Mouse (Mus musculus) CD8-positive naive resting alpha-beta T cell, adult 2 months (primary cell): Measurements from ENCODE around the gene Dpp6.

Experiments
- DNase-seq, 2 experiments: peaks; one replicate each; pipeline ENCODE4 v3.0.0; 2022; ENCODE audit warnings: low read depth in 2 of 2, low spot score in 2 of 2

The Dpp6 gene

DNA sequence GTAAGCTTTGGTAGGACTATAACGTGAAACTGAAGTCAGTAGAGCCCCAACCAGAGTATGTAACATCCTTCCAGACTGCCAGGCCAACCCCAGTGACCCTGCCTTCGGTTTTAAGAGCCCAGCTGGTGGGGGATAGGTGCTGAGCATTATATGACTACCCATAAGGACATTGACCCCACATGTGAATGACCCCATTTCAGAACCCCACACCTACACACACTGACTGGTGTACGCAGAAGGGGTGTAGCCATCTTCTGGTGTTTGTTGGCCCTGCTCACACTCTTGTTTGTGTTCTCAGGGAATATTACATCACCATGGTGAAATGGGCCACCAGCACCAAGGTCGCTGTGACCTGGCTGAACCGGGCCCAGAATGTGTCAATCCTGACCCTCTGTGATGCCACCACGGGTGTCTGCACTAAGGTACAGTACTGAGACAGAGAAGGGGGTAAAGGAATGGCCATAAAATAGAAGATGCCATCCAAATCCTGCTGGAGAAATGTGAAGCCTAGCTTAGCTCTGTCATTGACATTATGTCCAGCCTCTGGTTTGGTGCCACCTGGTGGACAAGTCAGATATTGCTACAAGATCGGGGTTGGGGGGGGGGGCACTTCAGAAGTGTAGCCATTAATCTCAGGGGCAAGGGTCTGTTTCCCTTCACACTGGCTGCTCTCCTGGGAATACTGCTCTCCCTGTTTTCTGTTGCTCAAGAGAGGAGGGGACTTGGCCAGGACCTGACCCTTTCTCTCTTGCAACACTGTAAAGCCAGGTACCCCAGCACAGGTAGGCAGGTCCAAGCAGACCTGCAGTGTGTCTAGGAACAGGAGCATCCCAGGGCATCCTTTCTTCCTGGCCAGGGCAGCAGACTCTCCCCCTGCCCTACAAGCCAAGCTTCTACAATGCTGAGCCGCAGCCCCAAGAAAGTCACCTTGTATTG, 835.1 kb downstream of the Dpp6 start:
- DNase-seq, result no peak

DNA sequence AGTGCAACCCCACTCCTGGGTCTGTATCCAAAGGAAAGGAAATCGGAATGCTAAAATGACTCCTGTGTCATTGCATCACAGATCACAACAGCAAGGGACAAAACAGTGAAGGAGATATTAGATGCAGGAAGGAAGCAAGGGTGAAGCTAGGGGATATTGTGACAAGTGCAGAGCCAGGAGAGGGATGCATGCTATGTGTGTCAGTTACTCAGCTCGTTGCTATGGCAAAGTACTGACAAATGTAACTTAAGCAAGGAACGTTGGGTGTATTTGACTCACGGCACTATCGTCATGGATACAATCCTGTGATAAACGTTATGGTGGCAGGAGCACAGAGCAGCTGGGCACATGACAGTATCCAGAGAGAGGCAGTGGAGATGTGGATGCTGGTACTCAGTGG, 839.1 kb downstream of the Dpp6 start:
- DNase-seq, result no peak

DNA sequence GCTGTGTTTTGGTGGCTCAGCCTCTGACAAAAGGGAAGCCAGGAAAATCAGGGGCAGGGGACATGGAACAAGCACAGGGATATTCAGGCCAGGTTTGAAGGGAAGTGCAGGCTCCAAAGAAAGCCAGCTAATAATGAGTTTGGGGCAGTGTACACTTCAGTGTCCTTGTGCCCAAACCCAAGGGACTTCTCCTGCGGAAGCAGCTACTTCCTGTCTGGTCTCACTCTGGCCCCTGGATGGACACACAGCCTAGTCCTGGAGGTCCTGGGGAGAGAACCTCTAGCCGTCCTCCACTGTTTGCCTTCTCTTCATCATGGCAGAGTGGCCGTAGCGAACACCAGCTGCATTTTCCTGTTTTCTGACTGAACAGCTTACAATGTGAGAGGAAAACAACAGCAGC, 840.7 kb downstream of the Dpp6 start:
- DNase-seq, result no peak

DNA sequence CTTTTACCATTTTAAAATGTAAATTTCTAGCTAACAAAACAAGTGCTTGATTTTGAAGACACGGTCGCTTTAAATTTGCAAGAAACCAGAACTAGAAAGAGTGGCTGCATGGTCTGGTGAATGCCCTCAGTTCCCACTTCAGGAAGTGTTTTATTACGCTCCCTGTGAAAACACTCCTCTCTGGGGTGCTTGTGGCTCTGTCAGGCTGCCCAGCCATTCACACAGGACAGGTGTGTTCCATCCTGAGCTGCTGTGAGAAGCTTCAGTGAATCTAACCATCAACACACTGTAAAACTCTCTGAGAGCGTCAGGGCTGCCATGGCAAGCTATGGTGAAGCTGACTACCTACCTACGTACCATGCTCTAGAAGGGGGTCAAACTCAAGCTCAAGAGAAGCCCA, 841.2 kb downstream of the Dpp6 start:
- DNase-seq, result no peak

DNA sequence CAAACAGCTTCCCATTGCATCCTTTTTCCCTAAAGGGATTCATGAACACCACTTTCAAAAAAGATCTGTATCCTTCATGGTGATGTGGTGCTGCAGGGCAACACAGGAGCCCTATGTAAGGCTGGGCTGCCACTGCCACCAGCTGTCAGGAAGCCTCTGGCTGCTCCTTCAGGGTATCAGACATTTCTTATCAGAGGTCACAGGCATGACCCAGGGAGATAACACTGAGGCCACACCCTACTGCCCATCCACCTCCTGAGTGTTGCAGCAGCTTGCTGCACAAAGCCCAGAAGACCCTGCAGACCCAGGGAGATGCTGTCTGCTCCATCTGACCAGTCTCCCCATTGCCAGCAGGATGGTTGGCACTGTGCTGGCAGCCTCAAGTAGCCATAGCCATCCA, 841.6 kb downstream of the Dpp6 start:
- no peak for DNase-seq

DNA sequence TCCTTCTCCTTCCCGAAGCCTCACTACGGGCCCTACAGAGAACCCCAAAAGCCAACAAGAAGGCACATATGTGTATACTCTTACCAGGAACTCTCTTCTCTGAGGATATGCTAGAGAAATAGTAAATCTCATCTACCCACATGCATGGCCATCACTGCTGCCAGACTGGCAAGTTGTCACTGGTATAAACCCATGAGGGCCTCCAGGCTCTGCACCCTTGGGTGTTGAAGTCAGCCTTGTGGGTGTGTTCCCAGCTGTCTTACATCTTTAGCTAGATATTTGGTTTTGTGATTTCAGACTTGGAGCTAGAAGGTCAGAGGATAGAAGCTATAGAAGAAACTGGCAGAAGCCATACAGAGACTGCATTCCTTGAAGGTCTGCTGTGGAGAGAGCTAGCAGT, 842.0 kb downstream of the Dpp6 start:
- no peak for DNase-seq

DNA sequence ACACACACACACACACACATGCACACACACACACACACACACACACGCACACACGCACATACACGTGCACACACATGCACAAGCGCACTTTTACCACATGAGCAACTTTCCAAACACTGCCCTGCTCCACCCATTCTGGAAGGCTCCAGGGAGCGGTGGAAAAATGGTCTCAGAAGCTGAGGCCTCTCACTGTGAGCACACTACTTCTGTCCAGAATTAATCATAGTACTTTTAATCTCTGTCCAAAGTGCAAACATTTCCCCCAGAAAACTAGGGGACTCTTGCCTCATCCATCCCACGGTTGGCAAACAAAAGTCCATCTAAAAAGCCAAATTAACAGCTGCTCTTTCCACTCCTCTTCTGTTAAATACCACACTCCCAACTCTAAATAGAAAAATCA, 842.8 kb downstream of the Dpp6 start:
- DNase-seq, result no peak

DNA sequence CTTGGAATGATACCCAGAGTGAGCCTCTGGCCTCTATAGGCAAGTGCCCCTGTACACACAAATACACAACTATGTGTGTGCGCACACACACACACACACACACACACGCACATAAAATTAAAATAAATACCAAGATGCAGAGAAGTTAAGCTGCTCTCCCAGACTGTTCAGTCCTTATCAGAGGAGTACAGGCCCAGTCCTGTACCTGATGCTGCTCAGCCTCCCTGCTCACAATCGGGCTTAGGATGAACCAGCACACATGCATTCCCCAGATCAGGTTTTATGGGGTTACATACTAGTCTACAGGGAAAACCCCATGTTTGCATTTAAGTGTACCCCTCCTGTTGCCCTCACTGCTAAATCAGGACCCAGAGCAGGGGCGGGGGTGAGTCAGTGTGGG, 847.1 kb downstream of the Dpp6 start:
- no peak for DNase-seq

DNA sequence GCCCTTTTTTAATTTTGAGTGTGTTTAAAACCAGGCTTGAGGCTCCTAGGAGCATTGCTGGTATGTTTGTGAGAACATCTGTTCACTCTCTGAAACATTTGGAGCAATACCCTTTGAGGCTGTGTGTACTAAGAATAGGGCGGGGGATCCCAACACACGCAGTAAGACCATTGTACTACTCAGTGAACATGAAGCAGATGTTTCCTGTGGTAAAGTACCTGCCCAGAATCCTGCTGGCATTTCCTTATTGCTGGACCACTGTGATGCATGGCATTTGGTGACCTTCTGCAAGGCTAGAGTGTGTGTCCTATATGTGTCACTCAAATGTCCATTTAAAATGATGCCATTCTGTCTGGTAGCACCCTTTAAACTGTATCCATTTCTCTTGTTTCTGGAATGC, 854.5 kb downstream of the Dpp6 start:
- DNase-seq, result no peak

DNA sequence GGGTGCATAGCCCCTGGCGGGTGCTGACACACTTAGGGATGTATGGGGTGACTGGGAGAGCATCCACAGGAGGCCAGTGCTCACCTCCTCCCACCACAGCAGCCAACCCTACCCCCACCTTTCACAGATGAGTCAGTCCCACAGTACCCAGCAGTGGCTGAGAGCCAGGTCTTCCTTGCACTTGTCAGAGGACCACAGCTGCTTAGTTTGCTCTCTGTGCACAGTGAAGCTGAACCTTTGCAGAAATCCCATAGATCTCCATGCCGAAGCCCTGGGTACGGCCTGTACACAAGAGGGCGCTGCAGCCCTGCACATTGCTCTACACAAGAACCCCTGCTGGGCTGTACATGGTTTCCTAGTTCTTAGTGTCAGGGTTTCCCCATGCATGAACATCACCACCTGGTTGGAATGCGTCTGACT, 860.3 kb downstream of the Dpp6 start:
- no peak for DNase-seq

DNA sequence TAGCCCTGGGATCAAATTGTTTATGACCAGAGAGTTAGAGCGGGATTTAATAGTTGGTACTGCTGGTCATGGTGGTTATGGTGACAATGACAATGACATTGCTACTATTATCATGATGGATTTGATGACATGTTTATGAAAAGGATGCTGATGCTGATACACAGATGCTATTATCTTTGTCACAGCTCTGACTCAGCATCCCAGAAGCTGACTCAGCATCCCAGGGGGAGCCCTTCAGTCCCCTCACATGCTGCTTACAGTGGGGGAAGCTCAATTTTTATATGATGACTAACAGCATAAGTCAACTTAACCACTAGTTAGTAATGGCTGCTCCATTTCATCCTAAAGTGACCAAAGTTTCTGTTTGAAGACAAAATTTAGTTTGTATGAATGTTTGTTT, 862.1 kb downstream of the Dpp6 start:
- no peak for DNase-seq

DNA sequence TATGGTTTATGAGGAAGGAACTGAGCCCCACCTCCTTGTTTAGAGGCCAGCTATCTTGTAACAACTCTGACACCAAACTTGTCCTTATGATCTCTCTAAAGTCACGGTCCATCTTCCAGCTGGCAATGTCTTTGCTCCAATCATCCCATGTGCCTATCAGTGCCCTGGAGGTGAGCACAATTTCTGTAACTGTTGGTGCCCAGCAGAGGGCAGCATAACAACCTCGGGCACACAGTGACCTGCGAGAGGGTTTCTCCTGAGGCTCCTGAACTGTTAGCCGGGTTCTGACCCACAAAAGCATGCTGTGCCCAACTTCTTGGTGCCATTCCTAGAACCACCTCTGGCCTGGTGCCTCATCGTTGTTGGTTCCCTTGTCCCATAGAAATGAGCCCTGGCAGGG, 863.5 kb downstream of the Dpp6 start:
- DNase-seq, result no peak

DNA sequence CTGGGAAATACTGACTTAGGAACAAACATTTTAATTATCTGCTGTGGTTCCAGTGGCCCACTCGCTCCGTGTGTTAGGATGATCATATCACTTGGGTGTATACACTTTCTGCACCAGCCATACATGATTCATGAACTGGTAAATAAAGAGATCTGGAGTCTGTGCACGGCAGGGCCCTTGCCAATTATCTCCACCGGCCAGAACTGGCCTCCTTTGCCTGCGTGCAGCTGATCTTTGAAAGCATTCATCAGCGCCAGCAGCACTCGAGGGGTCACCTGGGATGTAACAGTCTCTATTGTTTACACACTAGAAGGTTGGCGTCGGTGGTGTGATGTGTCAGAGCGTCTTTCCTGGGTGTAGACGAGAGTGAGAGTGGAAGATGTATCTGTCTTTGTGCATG, 868.2 kb downstream of the Dpp6 start:
- DNase-seq, result no peak

DNA sequence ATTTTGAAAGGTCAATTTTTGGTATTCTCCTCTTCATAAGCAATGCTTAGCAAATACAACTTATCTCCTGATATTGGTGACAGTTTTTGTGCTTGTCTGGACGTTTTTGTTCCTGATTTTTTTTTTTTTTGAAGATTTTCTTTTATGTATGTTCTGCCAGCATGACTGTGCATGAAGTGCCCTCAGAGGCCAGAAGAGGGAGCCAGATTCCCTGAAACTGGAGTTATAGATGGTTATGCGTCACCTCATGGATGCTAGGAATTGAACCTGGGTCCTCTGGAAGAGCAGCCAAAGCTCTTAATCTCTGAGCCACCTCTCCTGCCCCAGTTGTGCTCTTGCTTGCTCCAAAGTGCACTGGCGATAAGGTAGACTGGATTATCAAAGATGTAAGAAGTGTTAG, 868.9 kb downstream of the Dpp6 start:
- no peak for DNase-seq

DNA sequence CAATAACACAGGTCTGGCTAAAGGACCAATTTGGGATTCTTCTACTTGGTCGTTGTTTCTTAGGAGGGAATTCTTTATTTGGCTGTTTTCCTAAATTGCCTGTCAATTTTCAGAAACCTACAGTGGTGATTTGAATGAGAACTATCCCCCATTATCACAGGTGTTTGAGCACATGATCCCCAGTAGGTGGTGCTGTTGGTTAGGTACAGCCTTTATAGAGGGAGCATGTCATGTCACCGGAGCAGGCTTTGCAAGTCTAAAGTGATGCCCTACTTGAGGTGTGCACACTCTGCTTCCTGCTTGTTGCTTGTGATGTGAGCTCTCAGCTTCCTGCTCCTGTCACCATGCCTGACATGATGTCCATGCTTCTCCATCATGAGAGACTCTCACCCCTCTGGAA, 870.3 kb downstream of the Dpp6 start:
- no peak for DNase-seq

DNA sequence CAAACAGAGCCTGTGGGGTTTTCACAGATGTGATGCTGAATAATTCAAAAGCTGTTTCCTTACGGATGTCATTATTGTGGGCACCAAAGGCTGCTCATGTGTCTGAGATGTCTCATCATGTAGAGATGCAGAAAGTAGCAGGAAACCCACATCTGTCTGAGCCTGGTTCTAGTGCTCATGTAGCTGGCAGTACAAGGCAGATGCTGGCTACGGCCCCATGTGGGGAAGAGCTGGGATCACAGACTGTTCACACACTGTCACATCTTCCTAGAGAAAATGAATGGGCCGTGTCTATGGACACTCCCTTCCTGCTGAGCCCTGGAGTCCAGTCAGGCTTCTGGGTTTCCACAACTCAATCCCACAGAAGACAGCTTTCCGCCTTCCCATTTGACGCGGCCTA, 885.5 kb downstream of the Dpp6 start:
- DNase-seq, result no peak

DNA sequence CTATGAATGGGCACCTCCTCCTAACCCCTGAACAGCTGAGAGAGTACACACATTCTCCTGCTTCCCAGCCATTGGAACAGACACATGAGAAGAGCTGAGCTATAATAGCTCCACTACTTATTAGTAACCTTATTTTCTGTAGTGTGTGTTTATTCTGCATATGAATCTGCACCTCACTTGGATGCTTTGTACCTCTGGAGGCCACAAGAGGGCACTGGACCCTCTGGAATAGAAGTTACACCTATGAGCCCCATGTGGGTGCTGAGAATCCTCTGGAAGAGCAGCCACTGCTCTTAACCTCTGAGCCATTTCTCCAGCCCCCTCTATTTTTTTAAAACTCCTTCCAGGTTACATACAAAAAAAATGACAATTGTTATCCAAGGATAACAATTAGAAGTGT, 888.0 kb downstream of the Dpp6 start:
- DNase-seq, result no peak

DNA sequence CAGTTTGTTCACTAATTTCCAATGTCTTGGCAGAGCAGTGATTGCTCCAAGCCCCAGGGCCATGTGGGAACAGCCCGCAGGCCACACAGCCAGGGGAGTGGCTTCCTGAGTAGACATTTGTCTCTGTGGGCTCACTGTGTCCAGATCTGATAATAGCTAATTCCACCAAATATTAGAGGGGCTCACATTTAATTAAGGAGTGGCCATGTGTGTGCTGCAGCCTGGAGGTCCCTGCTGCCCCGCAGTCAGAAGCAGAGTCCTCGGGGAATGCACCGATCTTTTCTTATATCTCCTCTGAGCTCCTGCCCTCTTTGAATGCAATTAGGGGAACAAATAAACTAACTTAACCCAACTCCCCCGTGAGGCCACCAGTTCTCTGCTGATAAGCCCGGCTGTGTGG, 889.5 kb downstream of the Dpp6 start:
- DNase-seq, result no peak

DNA sequence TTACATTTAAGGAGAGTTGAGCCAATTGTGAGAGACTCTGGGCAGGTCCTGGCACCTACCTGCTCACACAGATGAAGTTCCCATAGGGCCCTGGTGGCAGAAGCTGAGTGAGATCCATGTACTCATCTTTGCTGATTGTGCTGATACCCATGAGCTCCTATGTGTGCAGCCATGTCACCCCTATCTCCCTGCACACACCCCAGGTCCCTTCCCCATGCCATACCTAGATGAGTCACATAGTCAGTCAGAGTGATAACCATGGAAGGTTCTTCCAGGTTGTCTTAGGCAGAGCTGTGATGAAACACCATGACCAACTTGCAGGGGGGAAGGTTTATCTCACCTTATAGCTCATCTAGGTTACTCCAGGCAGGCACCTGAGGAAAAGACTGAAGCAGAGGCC, 890.3 kb downstream of the Dpp6 start:
- no peak for DNase-seq

DNA sequence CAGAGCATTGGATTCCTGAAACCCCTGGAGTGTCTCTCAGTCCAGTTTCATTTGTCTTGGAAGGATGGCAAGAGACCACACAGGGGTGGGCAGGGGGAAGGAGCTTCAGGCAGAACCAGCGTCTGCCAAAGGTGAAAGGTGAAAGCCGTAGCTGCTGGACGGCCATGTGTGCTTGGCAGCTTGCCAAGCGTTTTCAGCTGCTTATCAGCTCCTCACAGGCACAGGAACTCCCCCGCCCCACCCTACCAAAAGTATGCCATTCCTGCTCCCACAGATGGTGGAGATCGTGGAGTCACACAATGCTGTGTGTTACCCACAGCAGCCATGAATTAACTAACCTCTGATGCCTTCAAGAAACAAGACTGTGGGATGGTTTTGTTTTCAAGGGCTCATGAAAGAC, 891.2 kb downstream of the Dpp6 start:
- no peak for DNase-seq

DNA sequence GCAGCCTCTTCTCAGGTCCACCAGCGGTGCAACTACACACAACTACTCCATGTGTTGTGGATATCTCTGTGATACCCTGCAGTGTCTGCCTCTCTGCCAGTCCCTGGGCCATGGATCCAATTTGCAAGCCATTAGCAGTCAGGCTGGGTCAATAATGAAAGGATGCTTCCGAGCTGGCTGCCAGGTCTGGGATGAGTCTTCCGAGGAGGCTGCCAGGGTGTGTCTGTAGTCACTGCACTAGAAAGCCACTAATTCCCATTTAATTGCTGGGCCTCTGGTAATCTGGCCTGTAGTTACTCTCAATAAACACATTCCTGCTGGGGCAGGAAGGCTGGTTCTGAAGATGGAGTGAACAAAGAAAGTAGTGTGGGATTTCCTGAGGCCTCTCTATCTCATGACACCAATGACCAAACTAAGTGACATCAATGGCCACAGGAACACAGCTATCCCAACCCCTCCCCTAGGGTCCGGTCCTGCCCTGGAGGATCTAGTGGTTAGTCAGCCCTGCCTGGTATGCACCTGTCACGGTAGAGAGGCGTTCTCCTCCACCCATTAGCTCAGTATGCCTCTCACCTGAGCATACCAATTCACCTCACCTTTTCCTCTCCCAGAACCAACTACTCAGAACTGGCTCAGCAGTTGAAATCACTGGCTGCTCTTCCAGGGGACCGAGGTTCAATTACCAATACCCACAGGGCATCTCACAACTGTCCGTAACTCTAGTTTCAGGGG, 894.6 kb downstream of the Dpp6 start:
- DNase-seq, result no peak

DNA sequence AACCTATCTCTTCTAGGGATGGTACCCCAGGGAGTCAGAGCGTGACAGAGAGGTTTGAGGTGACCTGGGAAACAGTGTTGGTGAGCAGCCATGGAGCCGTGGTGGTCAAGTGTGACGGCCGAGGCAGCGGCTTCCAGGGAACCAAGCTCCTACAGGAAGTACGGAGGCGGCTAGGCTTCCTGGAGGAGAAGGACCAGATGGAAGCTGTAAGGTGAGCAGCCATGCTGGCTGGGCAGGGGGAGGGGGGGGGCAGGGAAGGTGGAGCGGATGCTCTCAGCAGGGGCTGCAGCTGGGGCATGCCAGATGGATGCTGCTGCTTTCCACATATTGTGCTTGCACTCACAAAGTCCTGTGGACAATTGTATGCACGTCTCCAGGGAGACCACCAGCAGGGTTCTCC, 897.4 kb downstream of the Dpp6 start:
- DNase-seq, result no peak

DNA sequence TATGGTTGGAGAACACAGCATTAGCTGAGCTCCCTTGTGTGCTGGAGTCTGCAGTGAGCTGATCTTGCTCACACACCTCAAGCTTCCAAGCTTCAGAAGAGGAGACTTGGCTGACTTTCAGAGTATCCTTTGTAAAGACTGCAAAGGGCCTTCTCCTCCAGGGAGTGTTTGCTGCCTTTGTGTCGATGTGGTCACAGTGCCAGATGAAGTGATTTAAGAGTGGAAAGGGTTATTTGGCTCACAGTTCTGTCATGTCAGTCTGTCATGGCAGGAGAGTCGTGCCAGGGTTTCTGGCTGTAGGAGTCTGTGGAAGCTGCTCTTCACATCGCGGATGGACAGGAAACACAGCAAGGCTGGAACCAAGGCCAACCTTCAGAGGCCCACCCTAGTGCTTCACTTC, 899.0 kb downstream of the Dpp6 start:
- no peak for DNase-seq
